Mouse (Mus musculus): Measurements from ENCODE around the gene Fgfr2.

Fgfr2 gene

DNA sequence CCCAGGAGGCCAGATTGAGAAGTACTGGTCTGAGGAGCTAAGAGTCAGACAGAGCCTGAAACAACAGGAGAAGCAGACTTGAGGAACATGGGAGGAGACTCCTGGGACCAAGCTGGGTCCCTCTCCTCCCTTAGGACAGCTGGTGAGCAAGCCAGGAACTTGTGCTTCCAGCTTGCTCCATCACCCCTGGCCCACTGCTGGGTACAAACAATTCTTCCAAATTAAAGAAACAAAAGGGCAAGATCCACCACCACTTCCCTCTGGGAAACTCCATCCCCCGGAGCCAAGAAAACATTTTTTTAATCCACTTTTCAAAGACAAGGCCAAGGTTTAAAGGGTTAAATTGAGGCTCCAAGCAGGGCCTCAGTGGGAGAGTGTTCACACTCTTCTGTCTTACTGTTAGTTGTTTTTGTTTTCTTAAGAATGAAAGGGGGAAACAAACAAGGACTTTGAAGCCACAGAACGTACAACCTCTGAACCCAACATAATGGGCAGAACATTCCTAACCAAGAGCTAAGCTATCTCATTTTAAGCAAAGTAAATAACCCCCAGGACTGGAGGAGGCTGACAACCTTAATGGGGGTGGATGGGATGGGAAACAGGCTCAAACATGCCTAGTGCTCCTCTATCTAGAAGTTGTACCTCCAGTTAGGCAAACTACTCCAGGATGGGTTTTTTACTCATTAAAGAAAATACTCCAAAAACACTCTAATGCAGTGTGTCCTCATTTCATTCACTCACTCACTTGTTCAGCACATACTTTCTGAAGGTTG, 849.2 kb downstream of the Fgfr2 start:
- DNase-seq: no peak

DNA sequence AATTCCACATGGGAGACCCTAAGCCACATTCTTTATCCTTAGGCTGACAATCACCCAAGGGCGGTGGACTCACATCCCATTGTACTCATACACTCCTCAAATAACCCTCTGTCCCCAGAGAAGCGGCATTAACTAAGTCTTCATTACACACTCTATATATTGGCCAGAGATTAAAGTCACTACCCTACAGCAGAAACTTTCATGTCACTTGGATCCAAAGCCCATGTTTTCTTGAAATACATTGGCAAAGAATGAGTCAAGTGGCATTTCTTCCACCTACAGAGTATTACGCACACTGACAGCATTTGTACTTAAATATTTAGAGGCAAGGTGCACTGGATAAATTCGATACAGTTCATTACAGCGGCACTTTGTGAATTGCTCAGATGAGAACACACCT, 850.2 kb downstream of the Fgfr2 start:
- DNase-seq: no peak

DNA sequence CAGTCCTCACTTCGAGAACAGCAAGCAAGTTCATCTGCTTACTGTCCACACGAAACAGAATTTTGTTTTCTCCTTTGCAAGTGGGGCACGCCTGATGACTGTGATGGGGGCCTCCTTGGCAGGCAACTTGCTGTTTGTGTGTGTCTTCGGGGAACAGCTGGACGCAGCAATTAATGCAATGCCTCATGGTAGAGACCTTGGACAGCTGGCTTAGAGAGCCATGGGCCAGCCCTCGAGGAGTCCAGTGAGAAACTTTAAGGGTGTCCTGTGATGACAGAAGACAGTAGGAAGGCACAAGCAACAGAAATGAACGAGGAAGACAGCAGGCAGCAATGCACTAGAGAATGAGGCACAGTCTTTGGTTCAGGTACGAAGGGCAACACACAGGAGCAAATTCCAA, 852.8 kb downstream of the Fgfr2 start:
- no peak for DNase-seq

DNA sequence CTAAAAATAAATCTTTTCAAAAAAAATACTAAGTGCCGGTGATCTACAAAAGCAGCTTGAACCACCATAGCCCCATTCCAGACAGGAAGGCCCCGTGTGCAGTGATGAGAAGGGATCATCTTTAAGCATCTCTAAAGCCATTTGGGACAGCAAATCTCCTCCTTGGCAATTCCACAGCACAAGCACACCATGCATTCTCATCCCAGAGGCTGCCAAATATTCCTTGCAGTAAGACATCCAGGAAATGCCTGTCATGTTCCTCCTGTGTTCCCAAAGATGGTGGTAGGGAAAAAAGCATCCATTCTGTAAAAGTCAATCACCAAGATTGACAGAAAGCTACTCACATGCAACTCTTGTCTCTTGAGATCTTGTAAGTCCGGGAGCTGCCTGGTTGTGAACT, 853.5 kb downstream of the Fgfr2 start:
- DNase-seq: no peak

DNA sequence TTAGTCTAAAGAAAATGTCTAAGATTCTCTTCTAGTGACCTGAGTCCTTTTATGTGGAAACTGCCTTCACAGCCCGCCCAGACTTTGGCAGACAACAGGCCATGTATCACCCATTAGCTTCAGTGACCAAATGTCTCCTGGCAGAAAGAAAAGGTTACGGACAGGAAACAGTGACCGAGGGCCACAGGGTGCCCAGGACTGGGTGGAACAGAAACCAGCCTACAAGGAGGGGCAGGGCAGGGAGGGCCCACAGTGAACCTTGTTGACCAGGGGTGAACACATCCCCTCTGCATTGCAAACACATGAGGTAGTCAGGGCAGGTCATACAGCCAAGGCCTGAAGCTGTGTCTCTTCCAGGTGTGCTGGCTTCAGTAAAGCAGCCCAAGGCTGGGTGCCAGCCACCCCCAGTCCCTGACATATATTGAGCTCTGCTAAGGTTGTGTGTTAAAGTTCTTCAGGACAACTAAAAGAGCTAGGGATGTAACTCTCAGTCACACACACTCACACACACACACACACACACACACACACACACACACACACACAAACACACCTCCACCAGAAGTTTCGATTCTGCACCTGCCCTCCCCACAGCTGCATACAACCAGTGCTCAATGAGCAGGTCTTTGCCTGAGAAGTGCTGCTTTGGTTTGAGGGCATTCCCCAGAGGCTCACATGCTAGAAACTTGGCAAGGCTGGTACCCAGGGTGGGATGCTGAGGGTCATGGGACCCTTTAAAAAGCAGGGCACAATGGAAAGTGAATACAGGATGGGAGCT, 855.2 kb downstream of the Fgfr2 start:
- DNase-seq: peak; percentile 69

DNA sequence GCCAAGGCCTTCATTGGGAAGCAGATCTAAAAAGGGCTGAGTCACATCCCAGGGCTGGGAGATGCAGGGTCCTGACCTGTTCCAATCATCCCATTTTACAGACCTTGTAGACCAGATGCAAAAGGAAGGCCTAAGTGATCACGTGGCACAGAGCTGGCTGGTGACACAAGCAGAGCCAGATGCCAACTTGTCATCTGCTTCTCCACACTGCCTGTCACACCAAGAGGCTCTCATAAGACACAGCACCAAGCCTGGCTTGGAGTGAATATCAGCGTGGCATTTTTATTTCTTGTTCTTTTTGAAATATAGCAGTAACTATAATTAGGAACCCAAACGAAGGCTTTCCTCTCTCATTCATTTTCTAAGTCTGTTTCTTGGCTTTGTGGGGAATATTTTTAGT, 858.4 kb downstream of the Fgfr2 start:
- no peak for DNase-seq

DNA sequence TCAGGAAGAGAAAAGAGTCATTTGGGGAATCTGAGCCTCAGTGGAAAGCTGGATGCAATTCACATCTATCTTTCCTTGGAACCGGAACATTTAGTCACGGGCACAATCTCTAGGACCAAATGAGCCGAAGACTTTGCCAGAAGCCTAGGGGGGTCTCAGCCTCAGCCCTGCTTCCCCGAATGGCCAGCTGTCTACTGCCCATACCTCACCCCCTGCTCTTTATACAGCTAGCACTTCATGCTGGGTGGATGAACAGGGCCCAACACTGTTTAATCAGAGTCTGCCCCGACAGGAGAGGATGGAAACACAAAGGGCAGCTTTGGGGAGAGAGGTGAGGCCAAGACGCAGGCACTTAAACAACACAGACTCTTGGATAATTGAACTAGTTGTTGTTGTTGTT, 860.0 kb downstream of the Fgfr2 start:
- DNase-seq: no peak

DNA sequence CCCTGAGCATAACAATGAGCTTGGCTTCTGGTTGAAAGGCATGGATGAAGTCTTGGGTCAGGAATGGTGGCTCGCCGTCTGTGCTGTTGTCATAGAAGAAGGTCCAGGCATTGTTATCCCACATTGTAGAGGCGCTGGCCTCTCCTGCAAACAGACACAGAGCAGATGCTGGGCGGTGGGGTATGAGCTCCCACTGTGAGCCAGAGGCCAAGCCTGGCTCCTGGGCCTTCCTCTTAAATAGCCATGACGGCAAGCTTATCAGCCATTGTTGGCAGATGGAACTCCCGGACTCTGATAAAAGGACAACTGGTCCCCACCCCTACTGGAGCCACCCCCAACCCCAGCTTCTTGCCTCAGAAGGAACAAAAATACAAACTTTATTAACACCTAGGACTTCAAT, 860.5 kb downstream of the Fgfr2 start:
- no peak for DNase-seq

DNA sequence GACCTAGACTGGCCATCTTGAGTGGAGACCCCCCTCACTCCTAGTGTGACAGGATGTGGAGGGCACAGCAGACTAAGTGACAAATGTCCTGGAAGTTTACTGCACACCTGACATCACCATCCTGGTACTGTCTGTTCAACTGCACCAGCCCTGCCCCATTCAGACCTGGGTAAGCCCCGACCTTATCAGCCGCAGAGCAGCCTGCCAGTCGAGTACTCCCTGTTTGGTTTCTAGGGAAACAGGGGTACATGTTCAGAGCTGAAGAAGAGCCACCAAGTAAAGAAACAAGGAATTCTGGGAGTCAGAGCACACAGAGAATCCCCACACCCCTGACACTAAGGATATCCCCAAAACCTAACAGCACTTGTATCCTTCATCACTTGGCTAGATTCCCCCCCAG, 861.3 kb downstream of the Fgfr2 start:
- DNase-seq: no peak

DNA sequence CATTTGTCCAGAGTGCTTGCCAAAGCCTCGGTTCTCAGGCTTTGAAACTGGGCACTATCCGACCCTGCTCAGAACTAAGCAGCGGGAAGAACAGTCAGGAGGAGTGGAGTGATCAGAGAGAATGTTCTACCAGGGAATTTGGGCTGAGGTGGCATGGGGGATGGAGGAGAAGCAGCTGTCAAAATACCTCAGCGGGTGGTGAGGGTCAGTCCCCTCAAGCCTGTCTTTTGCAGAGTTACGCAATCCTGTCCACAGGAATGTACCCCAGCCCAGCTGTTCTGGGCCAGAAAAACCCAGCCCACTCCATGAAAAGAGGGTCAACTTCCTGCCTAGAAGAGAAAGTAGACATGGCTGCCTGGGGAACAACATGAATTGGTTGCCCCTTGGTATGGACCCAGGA, 862.5 kb downstream of the Fgfr2 start:
- DNase-seq: no peak

DNA sequence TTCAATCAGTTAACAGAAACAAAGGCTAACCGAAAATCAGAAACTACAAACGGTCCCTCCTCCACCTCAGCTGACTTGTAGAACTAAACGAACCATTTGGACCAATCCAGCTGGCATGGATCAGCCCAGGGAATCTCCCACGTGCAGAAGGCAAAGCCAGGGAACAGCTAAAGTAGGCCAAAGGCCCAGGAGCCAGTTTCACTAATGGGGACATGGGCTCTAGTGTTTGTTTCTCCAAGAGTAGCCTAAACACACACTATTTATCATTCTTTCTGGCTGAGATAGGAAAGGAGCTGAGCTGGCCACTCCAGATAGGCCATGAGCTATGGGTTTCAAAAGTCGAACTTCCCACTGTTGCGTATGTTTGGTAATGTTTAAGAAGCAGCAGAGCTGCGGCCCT, 864.3 kb downstream of the Fgfr2 start:
- DNase-seq: peak; percentile 60

DNA sequence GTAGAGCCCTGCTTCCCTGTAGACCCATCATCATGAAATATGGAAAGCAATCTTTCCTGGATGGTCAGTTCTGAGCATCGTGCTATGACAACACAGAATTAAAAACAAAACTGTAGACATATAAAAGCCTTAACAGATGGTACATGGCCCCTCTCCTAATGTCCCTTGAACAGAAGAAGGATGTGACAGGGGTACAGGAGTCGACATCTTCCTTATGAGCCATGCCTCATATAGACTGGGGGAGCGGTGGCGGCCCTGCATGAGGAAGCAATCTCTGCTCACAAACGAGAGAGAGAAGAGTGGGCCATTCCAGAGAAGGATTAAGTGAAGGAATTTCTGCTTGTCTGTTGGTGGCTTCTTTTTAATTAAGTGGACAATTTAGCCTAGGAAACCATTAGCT, 864.9 kb downstream of the Fgfr2 start:
- no peak for DNase-seq

DNA sequence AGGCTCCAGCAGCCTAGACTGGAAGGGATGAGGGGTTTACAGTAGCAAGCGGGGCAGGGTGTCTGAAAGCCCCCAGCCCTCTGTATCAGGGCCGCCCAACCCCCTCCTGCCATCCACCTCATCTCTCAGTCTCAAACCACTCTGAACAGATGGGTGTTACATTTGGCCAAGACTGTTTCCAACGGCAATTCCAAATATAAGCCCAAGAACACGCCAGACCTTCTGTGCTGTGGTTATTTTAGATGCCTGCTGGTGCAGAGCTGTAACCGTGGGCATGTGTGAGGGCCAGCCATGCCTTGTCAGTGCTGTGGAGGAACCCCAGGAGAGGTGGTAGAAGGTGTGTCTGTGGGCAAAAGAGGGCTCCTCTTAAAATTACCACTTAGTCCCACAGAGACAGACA, 869.6 kb downstream of the Fgfr2 start:
- DNase-seq: peak; percentile 90

DNA sequence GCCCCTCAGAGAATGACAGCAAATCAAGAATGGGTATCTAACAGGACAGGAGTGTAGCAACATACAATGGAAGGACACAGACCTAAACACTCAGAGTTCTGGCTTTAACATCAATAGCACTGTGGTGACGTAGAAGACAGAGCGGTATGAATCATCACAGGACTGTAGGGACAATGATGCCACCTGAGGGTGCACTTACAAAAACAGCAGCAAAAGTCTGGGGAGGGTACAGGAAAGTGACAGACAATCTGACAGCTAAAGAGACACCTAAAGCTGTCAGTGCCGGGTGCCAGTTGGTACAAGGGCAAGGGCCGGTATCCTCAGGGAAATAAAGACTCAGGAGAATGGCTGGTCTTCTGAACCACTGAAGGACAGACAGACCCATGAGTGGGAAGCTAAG, 870.1 kb downstream of the Fgfr2 start:
- DNase-seq: peak; percentile 61

DNA sequence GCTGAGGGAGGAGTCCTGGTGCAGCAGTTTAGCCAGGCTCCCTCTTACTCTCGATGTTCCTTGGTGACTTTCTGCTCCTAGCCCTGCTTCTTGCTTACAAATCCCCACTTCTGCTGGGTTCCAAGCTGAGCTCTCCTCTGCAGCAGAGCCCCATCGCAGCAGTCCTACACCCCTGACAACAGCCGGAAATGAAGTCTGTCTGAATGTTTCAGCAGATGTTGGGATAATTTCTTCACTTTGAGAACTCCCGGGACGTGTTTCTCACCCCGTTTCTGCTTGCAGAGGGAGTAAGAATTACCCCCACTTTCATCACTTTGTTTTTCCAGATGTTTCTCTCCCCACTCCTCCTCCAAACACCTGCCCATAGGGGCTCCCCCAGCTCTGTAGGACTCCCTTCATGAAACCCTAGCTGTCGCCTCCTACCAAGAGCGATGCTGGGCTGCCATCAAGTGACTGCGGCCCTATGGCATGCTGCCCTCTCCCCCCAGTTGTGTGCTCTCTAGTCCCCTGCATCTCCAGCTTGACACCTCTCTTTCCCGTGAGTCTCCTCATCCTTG, 873.5 kb downstream of the Fgfr2 start:
- DNase-seq: no peak

DNA sequence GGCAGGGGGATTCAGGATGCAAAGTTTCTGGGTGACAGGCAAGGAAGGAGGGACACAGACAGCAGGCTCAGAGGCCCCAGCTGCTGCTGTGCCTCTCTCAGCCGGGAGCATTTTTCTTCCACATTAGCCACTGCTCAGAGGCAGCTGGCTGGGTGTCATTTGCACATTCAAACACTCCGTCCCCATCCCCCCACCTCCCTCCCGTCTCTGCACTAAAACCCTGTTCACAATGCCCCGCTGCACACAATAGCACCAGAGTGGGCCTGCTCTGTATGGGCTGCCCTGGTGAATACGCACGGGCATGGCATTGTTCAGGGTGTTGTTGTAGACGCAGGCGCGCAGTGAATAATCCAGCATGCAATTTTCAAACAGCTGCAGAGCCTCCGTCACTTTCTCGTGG, 875.6 kb downstream of the Fgfr2 start:
- DNase-seq: no peak

DNA sequence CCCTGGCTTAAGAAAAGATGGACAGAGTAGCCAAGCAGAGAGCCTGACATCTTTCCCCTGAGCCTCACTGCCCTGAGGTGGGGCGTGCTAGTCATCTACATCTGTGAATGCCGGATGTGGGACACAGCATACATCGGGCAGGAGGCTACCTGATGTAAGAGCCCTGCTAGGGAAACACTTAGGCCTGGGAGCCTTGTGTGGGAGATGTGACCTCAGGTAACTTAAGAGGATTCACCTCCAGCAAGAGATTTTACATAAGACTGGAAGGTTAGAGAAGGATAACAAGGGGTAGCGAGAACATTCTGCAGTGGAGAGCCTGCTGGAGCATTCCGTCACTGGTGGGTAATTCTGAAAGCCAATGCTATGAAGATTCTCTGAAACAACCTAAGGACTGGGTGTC, 876.1 kb downstream of the Fgfr2 start:
- no peak for DNase-seq

DNA sequence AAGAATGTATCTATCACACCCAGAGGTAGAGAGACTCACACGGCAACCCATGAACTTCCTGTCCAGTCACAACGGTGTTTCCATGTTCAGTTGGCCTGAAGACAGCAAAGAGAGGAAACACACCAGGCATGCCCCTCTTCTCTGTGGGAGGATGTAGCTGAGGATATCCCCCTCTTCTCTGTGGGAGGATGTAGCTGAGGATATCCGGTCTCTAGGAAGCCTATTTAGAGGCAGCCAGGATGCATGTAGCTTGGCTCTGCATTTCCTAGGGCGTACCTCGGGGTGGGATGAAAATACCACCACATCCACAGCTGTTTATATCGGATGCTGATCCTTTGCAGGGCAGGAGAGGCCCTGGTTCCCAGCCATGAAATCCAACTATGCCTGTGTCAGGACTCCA, 877.4 kb downstream of the Fgfr2 start:
- DNase-seq: no peak

DNA sequence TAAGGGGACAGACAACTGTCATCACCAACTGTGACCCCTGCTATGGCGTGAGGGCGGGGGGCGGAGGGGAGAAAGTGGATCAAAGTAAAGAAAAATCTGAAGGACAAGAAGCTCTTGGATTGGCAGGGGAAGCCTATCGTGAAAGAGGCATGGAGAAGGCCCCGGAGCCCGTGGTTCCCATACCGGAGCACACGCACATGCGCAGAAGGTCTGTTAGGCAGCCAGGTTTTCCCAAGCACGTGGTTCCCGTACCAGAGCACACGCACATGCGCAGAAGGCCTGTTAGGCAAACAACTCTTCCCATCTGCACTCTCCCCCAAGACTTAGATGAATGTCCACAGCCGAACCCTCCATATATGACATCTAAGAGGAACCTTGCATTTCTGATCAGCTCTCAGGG, 878.5 kb downstream of the Fgfr2 start:
- no peak for DNase-seq

DNA sequence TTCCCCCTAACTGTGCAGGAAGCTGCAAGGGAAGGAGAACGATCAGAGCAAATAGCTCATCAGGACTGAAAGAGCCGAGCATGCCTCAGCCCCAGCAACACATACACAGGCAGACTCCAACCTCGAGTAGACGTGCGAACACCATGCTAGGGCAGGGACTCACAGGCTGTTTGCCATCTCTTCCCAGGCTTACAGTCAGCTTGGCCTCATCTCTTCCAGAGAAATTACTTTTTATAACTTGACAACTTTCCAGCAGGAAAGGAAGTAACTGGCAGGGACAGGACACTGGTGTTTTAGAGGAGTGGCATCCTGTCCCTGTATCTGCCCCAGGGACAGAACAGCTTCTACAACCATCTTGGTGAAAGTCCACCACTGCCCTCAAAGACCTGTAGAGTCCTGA, 879.9 kb downstream of the Fgfr2 start:
- DNase-seq: no peak

DNA sequence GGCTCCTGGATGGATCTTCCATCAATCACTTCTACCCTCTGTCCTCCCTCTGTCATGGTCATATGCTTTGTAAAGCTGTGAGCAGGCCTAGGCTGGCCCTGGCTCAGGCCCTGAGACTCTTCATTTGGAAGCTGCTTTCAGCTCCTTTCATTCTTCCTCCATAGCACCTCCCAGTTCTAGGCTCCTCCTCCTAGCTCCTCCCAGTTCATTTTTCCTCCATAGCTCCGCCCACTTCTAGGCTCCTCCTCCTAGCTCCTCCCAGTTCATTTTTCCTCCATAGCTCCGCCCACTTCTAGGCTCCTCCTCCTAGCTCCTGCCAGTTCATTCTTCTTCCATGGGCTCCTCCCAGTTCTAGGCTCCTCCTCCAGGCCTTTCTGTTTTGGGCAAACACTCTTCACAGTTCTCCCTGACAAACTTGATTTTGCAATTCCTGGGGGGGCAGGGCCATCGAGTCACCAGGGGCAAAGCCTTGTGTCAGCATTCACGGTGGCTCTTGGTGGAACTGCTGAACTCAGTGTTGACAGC, 880.5 kb downstream of the Fgfr2 start:
- DNase-seq: no peak

DNA sequence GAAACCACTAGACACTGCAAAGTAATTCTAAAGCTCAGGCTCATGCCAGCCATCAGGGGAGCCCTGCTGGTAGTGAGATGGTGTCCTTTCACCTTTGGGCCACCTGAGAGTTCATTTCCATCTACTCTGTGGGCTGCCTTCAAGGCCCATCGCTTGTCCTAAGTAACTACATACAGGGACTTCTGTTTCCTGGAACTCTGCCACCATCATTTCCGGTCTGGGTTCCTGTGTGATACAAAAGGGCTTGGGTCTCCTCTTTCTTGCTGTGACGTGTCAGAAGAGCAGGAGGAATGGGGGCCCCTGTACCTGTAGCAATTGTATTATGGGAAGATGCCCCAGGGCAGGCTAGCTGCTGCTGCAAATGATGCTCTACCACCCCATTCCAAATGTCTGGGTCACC, 884.2 kb downstream of the Fgfr2 start:
- no peak for DNase-seq

DNA sequence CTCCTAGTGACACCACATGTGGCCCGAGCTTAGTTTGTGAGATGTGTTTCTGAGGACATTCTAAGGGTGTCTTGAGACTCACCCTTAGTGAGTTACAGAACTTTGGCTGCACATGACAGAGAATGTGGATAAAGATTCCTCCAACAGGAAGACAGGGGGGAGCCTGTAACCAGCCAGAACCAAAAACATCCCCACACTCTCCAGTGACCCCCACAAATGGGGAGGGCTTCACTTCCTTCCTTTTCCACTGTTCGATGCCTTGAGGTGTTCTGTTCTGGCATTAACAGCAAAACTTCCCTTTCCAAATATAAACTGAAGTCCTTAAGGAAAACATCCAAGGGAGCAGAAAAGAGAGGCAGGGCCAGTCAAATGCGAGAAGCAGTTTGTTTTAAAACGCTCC, 886.0 kb downstream of the Fgfr2 start:
- DNase-seq: no peak

DNA sequence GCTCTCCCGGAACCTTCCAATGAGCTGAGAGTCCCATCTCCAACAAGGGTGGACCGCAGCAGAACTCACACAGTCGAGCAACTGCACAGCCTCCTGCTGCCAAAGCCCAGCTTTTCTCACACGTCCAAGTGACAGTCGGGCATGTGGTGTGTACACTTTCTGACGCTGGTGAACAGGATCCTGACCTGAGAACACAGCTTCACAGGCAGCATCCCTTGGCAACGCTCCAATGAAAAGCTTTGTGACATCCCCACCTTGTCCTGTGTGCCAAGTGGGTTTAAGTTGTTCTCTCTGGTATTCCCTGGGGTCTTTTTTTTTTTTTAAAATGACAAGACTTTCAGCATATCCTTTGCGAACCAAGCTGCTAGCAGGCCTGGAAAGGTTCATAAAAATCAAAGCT, 886.4 kb downstream of the Fgfr2 start:
- no peak for DNase-seq

All from cerebellum, adult 9-10 months (tissue).